Mouse (Mus musculus): ENCODE measurements around the gene Gjb3. TPM values are rescaled to one million over a fixed set of nuclear protein-coding genes. Genes with fewer than 3 reads are reported as not detected.
A peak's percentile ranks its signal among the peaks of the same experiment; 100 is the strongest.

Gene Gjb3
- total and polyA plus RNA-seq, 2 experiments, result not detected

DNA sequence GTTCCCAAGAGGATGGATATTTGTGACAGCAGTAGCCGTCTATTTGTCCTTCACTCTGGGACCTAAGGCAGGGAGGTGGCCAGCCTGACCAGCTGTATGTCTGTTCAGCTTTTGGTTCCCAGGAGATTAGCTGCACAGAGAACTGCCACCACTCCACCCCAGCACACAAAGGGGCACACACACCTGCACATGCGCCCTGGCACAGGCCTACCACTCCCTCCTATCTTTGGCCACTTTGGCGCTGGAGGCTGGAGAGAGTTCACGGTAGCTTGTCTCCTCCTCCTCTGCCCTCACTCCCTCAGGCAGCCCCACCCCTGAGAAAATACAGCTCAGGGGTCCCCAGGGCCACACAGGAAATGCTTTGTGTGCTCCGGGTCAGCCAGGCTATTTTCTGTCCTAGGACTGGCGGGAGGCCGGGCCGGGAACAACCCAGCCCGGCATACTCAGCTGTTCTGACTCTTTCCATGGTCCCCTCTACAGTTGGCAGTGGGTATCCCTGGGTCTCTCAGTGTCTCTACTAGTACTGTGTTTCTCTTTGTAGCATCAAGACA lies 52.1 kb downstream of the Gjb3 start:
- H3K27me3 ChIP-seq (ENCODE audit: control insufficient read depth, insufficient read depth, low read length), result no peaks in the 10 kb centered on the region
- no peak for DNase-seq (ENCODE audit: extremely low read depth, low read depth, low spot score)
- TF ChIP-seq POLR2A (IDR thresholded peaks at IDR 0.05; ENCODE audit: extremely low read depth, insufficient read depth, low read length) (no peak), CTCF (IDR thresholded peaks at IDR 0.05; ENCODE audit: low read depth, low read length) (no peak)
- H3K27ac ChIP-seq (replicated peaks; ENCODE audit: insufficient read depth, low read depth, low read length), result peak overlapping the region; percentile 91
- no peaks in the 10 kb centered on the region for H3K36me3 ChIP-seq (ENCODE audit: control insufficient read depth, insufficient read depth, low read length)
- no peak overlapping the region for H3K4me3 ChIP-seq (ENCODE audit: insufficient read depth, low read depth, low read length)
- WGBS, result 47% methylated on average over 9 of the region's 9 CpGs
- H3K79me2 ChIP-seq (ENCODE audit: control insufficient read depth, insufficient read depth, low read length), result no peaks in the 10 kb centered on the region
- H3K9ac ChIP-seq (ENCODE audit: low read depth, low read length), result no peak overlapping the region
- no peaks in the 10 kb centered on the region; the same call in 1 of the 2 replicates for H3K4me1 ChIP-seq (ENCODE audit: control insufficient read depth, insufficient read depth, low read length)

Other genes starting within 250 kb of the Gjb3 start
- 11.1 and 11.5 TPM in 2 replicates for gene Tmem35b, start 207.2 kb downstream of the Gjb3 start, total RNA-seq (2014; rRNA removed)
- 11.4 and 11.8 TPM in 2 replicates for gene Tmem35b, start 207.2 kb downstream of the Gjb3 start, polyA plus RNA-seq (2012; rRNA removed)
- not detected in 2 replicates for gene Dlgap3, start 161.6 kb downstream of the Gjb3 start, total RNA-seq (2014; rRNA removed)
- gene Dlgap3, start 161.6 kb downstream of the Gjb3 start, polyA plus RNA-seq (2012; rRNA removed), result 0.05 and 0.06 TPM in 2 replicates
- 24.4 and 27.1 TPM in 2 replicates for gene Smim12, start 87.1 kb downstream of the Gjb3 start, total RNA-seq (2014; rRNA removed)
- gene Smim12, start 87.1 kb downstream of the Gjb3 start, polyA plus RNA-seq (2012; rRNA removed), result 24.1 and 32.3 TPM in 2 replicates
- gene Gja4, start 16.8 kb downstream of the Gjb3 start, total RNA-seq (2014; rRNA removed), result 1.5 and 1.9 TPM in 2 replicates
- gene Gja4, start 16.8 kb downstream of the Gjb3 start, polyA plus RNA-seq (2012; rRNA removed), result 8.0 and 8.8 TPM in 2 replicates
- gene Gjb4, start 23.2 kb upstream of the Gjb3 start, total RNA-seq (2014; rRNA removed), result not detected in 2 replicates
- not detected in 2 replicates for gene Gjb4, start 23.2 kb upstream of the Gjb3 start, polyA plus RNA-seq (2012; rRNA removed)
- gene Gjb5, start 27.3 kb upstream of the Gjb3 start, total RNA-seq (2014; rRNA removed), result not detected in 2 replicates
- gene Gjb5, start 27.3 kb upstream of the Gjb3 start, polyA plus RNA-seq (2012; rRNA removed), result 0.05 TPM in 1 of 2 replicates, not detected in the other